Mouse (Mus musculus) cerebellum, postnatal 4 days (tissue): ENCODE measurements around the gene Akap7.

Experiments
- DNase-seq, 2 experiments: peaks; one replicate each; pipeline ENCODE4 v3.0.0; 2022; ENCODE audit warnings: low spot score in 2 of 2, mixed read lengths in 1 of 2

Akap7 gene

DNA sequence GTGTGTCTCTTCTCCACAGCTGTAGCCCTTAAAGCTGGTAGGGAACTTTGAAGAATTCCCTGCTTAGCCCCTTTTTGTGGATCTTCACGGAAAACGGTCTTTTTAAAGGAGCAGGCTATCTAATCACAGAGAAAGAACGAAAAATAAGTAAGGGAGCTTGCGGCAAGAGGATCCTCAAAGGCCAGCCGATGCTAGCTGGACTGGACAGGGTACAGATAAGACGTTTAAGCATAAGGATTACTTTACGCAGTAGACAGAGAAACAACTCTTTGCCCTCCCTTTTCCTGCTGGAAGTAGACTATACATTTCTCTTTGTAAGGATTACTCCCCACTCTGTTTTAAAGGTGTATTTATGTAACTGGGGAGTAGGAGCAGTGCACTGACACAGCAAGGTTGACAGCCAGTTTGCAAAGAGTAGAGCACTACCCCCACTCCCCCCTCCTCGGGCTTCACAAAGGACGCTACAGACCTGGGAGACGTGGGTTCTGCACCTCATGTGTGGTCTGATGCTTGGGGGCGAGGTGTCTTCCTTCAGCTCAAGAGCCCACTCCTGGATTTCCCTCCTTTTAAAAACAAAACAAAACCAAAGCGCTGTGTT lies 9.9 kb downstream of the Akap7 start:
- no peak for DNase-seq

- peak; percentile 47 to 74 for DNase-seq
These were observed 10.9 kb downstream of the Akap7 start for GRCm38 (mm10) chr10:25296657-25297369.

DNA sequence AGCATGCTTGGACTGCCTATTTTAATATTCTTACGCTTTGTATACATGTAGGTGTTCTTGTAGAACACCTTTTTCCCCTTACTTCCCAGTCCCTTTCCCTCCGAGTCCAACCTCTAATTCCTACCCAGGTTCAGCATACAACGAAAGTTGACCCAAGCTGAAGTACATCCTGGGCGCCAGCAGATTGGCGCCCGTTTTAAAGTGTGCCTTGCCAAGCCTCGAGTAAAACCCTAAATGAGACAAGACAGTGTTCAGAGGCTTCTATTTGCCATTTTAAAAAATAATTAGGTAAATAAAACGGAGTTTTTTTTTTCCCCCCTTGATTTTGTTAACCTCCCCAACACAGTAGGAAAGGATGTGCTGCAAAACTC lies 11.4 kb downstream of the Akap7 start:
- no peak for DNase-seq

GRCm38 (mm10) chr10:25295836-25296235 lies 11.8 kb downstream of the Akap7 start:
- DNase-seq = no peak

- no peak for DNase-seq
These were observed 12.7 kb downstream of the Akap7 start for GRCm38 (mm10) chr10:25294999-25295398.

- no peak for DNase-seq
These were observed 13.9 kb downstream of the Akap7 start for GRCm38 (mm10) chr10:25293796-25294195.

GRCm38 (mm10) chr10:25291053-25291452 lies 16.6 kb downstream of the Akap7 start:
- no peak for DNase-seq

DNA sequence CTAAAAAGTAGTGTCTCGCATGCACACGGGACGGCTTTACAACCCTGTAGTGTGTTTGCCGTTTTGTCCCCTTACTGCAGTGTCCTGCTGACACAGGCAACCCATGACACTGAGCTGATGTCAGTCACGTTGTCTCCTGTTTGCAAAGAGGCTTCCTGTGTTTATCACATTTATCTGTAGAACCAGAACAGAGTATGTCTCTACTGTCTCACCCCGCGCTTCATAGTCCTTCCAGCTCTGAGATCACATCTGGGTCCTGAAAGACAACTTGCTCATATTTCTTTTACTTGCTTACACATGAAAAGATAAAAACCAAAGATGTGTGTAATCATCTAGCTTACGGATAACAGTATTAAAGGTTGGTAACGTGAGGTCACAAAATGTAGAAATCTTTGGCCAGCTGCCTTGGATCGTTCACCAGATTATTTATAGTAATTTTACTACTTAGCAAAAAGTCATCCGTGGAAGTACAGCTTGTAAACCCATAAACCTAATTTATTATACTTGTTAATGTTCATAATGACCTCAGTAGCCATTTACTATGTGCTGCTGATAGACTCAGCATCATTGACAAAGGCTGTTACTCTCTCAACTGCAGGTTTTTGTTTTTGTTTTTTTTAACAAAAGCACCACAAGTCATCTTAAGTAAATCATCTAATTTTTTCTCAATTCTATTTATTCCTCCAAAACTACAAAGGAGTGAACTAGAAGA lies 22.4 kb downstream of the Akap7 start:
- no peak for DNase-seq

DNA sequence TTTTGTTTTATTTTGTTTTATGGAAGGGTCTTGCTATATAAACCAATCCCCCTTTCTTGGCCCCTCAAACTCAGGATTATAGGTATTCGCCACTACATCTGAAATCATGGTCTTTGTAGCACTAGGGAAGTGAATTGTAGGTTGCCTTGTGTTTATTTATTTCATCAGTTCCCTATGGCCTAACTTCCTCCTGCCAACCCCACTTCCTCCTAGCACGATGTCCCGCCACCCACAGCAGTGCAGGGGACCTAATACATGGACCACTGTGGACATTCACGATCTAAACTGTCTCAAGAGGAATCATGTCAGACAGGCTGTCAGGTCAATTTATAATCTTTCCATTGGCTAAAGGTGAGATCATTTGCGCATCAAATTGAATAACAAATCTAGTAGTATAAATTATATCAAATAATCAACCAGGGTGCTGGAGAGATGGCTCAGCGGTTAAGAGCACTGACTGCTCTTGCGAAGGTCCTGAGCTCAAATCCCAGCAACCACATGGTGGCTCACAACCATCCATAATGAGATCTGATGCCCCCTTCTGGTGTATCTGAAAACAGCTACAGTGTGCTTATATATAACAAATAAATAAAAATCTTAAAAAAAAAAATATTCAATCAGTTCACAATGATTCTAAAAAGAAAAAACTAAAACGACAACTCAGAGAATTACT lies 23.1 kb downstream of the Akap7 start:
- DNase-seq = no peak

DNA sequence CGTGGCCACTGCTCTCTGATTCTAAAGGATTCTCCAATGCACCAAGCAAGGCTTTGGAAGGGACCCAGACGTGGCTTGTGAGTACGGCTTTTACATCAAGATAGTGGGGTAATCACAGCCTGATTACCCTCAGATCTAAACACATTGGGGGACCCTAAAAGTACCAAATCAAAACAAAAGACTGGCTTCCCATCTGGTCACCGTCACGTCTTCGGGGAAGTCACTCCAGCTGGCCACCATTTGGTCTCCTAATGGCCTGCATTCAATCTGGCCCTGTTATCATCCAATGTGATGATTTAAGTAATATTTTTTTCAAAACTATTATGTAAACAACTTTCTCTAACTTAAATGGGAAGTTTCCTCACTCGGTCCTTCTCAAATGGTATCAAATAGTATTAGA lies 24.3 kb downstream of the Akap7 start:
- DNase-seq = no peak

- DNase-seq = no peak
These were observed 27.5 kb downstream of the Akap7 start for GRCm38 (mm10) chr10:25280141-25280540.

DNA sequence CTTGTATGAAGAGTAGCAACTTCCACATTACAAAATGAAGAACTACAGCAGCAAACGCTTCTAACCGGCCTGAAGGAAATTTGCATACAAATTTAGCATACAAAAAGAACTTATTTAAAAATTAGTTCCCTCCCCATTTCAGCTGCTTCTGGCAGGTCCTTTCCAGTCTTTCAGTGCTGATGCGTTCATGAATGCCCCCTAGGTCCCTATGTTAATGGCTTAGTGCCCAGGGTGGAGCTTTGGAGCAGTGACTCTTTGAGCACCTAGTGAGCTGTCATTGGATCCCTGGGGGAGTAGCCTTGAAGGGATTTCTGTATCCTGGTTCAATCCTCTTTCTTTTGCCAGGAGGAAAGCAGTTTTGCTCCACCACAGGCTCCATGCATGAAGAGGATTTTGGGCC lies 28.3 kb downstream of the Akap7 start:
- no peak for DNase-seq

GRCm38 (mm10) chr10:25275492-25275891 lies 32.2 kb downstream of the Akap7 start:
- DNase-seq = no peak

- no peak for DNase-seq
These were observed 32.9 kb downstream of the Akap7 start for GRCm38 (mm10) chr10:25274621-25275330.

- no peak for DNase-seq
These were observed 33.9 kb downstream of the Akap7 start for GRCm38 (mm10) chr10:25273731-25274130.

- DNase-seq = no peak
These were observed 35.9 kb downstream of the Akap7 start for GRCm38 (mm10) chr10:25271756-25272155.

DNA sequence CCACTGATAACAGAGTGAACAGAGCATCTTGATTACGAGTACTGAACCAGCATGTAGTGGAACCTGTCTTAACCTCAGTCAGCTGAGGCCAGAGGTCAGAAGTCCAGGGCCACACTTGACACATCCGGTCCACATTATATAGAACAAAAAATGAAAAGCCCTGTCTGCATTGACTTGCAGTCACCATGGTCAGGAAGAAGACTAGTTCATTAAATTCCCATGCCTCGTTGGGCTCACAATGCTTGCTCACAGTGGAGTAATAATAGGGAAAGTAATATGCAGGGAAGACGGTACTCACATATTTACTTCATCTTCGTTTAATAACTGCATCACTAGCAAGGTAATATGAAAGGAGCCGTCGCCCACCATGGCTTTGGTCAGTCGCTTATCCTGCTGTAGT lies 36.5 kb downstream of the Akap7 start:
- no peak for DNase-seq

DNA sequence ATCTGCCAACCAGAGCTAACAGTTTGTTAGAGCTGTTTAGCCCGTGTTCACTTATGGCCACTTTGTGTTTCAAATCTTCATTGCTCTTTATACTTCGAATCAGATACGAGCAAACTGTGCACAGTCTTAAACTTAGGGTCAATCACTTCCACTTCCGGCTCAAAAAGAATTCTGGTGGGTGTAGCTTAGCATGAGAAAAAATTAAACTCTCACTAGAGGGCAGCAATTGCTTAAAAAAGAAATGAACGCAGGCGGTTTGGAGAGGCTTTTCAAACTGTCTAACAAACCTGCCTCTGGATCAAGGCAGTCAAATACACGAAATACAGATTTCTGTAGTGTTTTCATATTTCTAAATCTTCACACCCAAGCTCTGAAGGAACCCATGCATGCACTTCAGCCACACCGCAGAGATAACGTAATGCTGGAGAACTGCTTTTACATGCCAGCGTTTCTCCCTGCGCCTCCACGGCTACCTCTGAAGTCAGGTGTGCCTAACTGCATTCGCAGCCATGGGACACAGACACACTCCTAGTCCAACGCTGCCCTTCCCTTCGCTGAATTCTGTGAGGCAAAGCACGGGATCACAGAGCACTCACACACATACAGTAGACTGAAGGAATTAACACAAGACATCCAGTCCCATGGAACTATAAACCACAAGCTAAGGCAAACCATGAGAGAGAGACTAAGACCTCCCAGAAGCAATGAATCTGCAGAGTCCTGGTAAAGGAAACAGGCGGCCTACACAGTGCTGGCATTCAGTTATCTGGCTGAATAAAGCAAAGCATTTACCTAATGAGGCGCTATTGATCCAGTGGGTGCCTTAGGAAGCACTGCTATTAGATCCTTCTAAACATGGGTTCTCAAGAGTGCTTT lies 39.0 kb downstream of the Akap7 start:
- no peak for DNase-seq

DNA sequence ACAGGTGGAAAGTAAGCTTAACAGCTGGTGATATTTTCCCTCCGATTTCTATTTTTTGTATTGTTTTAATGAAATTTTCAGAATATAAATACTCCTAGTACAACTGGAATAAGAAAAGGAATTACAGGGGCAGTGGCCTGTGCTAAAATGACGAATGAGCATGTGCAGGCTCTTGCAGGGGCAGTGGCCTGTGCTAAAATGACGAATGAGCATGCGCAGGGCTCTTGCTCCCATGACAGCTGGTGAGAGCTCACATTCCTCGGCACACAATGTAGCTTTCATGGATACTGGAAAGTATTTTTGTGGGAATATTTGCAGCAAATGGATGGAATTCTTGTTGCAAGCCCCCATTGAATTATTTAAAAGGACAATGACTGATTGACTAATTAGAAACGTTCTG lies 46.5 kb downstream of the Akap7 start:
- no peak for DNase-seq

DNA sequence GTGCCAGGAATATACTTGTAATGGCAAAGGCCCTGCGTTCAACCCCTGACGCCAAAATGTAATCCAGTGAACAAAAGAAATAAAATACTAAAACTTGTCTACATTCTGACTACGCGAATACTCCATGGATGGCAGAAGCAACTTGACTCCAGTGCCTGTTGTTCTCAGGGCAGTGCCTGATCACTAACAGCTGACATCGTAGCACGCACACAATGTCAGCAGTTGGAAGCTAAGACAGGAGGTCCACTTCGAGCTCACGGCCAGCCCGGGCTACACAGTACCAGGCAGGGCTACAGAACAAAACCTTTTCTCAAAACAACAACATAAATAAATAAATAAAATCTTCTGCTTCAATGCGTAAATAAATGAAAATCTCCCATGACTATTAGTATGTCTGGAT lies 46.9 kb downstream of the Akap7 start:
- no peak for DNase-seq

- DNase-seq = no peak
These were observed 49.5 kb downstream of the Akap7 start for GRCm38 (mm10) chr10:25258171-25258570.
